Mouse (Mus musculus) liver, embryonic 12.5 days (tissue): ENCODE results near the gene Ccnl1. TPM values are rescaled to one million over a fixed set of nuclear protein-coding genes. Genes with fewer than 3 reads are reported as not detected.
A peak's percentile ranks its signal among the peaks of the same experiment; 100 is the strongest.

Experiments used
- ATAC-seq: fragments of 200-750 bp; cut with Nextera tagmentation; 2 replicates; pipeline ENCODE4 v1.8.0; 2017; ENCODE audit warnings: moderate number of reproducible peaks, mild to moderate bottlenecking, moderate library complexity
- H3K27ac ChIP-seq: fragments of 300-500 bp; sonication (generic); 2 replicates; pipeline ENCODE4 v1.5.1; 2016; ENCODE audit warnings: mild to moderate bottlenecking
- H3K27me3 ChIP-seq: fragments of 300-500 bp; sonication (generic); replicated peaks from 2 replicates; pipeline ENCODE4 v1.6.1; 2016; ENCODE audit warnings: mild to moderate bottlenecking, moderate library complexity
- H3K36me3 ChIP-seq: fragments of 300-500 bp; sonication (generic); 2 replicates; pipeline ENCODE4 v1.6.1; 2016; ENCODE audit warnings: mild to moderate bottlenecking, moderate library complexity
- H3K4me1 ChIP-seq: fragments of 300-500 bp; sonication (generic); 2 replicates; pipeline ENCODE4 v1.6.1; 2016
- H3K4me2 ChIP-seq: fragments of 300-500 bp; sonication (generic); 2 replicates; pipeline ENCODE4 v1.6.1; 2016; ENCODE audit warnings: mild to moderate bottlenecking, moderate library complexity
- H3K4me3 ChIP-seq: fragments of 300-500 bp; sonication (generic); 2 replicates; pipeline ENCODE4 v1.5.1; 2016; ENCODE audit warnings: mild to moderate bottlenecking, moderate library complexity
- H3K9ac ChIP-seq: fragments of 300-500 bp; sonication (generic); 2 replicates; pipeline ENCODE4 v1.6.1; 2016; ENCODE audit warnings: mild to moderate bottlenecking, moderate library complexity
- H3K9me3 ChIP-seq: fragments of 300-500 bp; sonication (generic); replicated peaks from 2 replicates; pipeline ENCODE4 v1.6.1; 2016; ENCODE audit warnings: mild to moderate bottlenecking, moderate library complexity
- WGBS: fragments of 180-500 bp; shearing (Covaris S2); methylation state at CpG from one replicate; pipeline ENCODE4 v1.1.7; 2016; ENCODE audit not compliant: insufficient replicate concordance; 5-methylcytosine and 5-hydroxymethylcytosine counted together
- polyA plus RNA-seq: library from polyadenylated mRNA; unstranded; fragments of >200 nt; fragmentation: Nextera tagmentation; extraction: Ambion mirVana; gene quantifications from 2 replicates; pipeline ENCODE4 v1.2.1, GENCODE M21; 2016

Ccnl1 gene
- polyA plus RNA-seq, 1 experiment from 2014 or later, result 74.8 TPM

DNA sequence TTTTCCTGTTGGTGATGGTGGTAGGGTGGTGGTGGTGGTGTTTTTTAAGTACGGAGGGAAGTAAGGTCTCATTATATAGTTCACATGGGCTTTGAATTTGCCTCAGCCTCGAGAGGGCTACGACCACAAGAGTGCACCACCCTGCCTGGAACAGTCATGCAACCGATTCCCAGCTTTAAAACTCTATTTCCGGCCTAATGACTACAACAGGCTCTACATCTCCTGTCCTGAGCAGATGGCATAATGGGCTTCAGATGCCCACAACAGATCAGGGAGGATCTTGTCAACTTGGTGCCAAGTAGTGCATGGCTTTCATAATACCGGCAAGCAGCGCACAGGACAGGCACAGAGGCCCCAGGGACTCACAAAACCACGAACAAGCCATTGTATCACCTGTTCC lies 27.4 kb downstream of the Ccnl1 start:
- peaks cover 13% of the 10 kb centered on the region for H3K4me1 ChIP-seq
- no peak overlapping the region for H3K4me3 ChIP-seq
- ATAC-seq, result no peak
- no peaks in the 10 kb centered on the region for H3K9me3 ChIP-seq
- H3K9ac ChIP-seq, result no peak overlapping the region
- 34% methylated on average over 8 of the region's 8 CpGs for WGBS
- H3K4me2 ChIP-seq, result no peak overlapping the region
- no peaks in the 10 kb centered on the region for H3K27me3 ChIP-seq
- no peak overlapping the region for H3K27ac ChIP-seq
- H3K36me3 ChIP-seq, result no peaks in the 10 kb centered on the region

DNA sequence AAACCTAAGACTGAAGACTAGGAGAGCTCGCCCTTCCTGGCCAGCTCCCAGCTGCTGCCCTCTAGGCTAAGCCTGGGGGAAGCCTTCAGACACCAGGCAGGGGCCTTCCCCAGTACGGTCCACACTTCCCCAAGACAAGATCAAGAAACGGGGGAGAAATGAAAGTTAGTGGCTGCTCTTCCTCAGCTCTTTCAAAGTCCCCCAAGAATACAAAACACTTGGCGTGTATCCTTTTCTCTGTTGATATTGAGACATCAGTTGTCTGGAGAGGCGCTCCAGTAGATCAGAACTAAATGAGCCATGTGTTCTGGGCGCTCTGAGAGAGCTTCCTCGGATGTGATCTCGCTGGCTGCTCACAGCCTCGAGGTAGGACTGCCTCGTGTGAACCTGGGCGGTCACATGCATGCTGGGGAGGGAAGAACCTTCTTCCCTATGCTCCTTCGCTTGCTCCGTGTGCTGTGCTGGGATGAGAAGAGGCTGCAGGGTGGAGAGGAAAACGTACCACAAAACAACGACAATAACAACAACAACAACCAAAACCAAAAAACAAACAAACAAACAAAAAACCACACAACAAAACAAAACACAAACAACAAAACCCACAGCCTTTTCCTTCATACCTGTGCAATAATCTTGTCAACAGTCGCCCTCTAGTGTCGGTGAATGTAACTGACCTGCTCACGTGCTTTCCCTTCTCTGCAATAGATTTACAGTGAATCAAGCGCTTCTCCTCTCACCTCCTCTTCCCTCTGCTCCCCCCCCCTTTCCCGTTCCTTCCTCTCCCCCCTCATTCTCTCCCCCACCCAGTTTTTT lies 28.0 kb downstream of the Ccnl1 start:
- H3K4me3 ChIP-seq, result no peak overlapping the region
- peaks cover 18% of the 10 kb centered on the region for H3K4me1 ChIP-seq
- H3K27me3 ChIP-seq, result no peaks in the 10 kb centered on the region
- no peaks in the 10 kb centered on the region for H3K9me3 ChIP-seq
- no peak overlapping the region for H3K27ac ChIP-seq
- H3K4me2 ChIP-seq, result peak overlapping the region; percentile 53
- H3K9ac ChIP-seq, result peak overlapping the region; percentile 22; the same call in 1 of the 2 replicates
- WGBS, result 19% methylated on average over 20 of the region's 20 CpGs
- peak; percentile 68 for ATAC-seq
- H3K36me3 ChIP-seq, result no peaks in the 10 kb centered on the region

DNA sequence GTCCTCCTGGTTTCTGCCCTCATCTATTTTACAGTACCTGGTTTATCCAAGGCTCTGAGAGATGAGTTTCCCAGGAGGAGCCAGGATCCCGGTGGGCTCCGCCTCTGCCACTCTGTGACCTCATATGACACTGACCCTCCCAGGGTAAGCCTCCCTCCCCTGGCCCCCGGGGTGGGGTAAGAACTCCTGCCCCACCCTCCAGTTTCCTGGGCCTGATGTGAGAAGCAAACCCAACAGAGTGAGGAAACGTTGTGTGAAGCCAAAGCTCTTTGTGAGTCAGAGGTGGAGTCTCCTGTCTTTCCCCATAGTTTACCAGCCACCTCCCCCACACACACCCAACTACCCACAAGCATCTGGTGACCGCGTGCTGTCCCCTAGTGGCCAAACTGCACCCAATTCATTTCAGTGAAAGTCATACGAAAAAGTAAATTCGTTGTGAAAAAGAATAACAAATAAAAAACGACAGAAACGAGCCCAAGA lies 28.7 kb downstream of the Ccnl1 start:
- H3K27me3 ChIP-seq, result no peaks in the 10 kb centered on the region
- peak overlapping the region; percentile 53 for H3K4me2 ChIP-seq
- H3K9me3 ChIP-seq, result no peaks in the 10 kb centered on the region
- peak overlapping the region; percentile 22; the same call in 1 of the 2 replicates for H3K9ac ChIP-seq
- no peak overlapping the region for H3K4me3 ChIP-seq
- ATAC-seq, result peak; percentile 76
- H3K27ac ChIP-seq, result no peak overlapping the region
- peaks cover 24% of the 10 kb centered on the region for H3K4me1 ChIP-seq
- H3K36me3 ChIP-seq, result no peaks in the 10 kb centered on the region
- WGBS, result 6% methylated on average over 10 of the region's 10 CpGs

DNA sequence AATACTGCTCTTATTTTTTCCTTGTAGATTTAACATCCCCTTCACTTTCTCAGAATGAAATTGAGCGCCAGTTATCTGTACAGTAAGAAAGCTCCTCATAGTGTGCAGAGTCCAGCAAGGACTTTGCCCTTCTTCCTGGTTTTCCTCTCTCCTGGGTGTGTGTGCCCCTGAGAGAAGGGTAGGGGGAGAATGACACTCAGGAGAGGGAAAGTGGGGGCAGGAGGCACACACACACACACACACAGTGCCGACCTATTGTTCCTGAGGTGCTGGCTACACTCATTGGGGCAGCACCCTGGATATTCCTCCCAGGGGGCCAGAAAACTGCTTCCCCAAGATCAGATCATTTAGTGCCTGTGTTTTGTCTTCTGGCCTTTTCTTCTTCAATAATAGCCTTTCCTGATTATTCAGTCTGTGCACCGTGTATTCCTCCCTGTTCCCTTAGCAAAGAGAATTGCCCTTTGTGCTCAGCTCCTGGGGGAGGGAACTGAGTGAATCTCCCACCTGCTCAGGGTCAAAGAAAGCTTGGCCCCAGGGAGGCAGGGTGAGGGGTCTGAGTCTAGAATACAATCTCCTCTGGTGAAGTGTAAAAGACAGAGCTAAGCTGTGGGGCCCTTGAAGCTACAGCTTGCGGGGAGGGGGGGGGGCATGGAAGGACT lies 29.3 kb downstream of the Ccnl1 start:
- 61% methylated on average over 4 of the region's 4 CpGs for whole genome bisulfite sequencing
- Histone ChIP-seq H3K9me3 (no peaks in the 10 kb centered on the region), H3K9ac (no peak overlapping the region), H3K4me3 (no peak overlapping the region), H3K27ac (no peak overlapping the region), H3K4me2 (peak overlapping the region; percentile 53), H3K27me3 (no peaks in the 10 kb centered on the region), H3K36me3 (no peaks in the 10 kb centered on the region), H3K4me1 (peaks cover 24% of the 10 kb centered on the region)
- ATAC-seq, result no peak; the same call in 1 of the 2 replicates

DNA sequence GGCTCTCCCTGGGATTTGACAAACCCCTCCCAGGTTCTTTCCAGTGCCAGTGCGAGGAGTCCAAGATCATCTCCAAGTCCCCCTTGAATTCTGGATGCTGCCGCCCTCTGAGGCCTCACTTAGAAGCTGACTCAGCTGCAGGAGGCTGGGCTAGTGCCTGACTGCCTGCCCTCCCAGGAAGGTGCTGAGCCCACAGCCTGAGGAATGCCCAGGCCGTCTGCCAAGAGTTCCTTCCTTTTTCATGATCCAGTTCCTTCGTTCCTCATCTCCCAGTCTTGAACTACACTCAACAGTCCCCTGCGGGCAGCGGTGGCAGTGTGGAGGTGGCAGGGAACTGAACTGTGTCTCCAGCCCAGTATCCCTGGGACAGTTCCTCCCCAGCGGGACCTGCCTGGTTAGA lies 30.4 kb downstream of the Ccnl1 start:
- H3K27me3 ChIP-seq, result no peaks in the 10 kb centered on the region
- no peak overlapping the region for H3K27ac ChIP-seq
- H3K4me2 ChIP-seq, result no peak overlapping the region
- no peak for ATAC-seq
- H3K9me3 ChIP-seq, result no peaks in the 10 kb centered on the region
- no peaks in the 10 kb centered on the region for H3K36me3 ChIP-seq
- H3K9ac ChIP-seq, result no peak overlapping the region
- WGBS, result 50% methylated on average over 7 of the region's 7 CpGs
- peaks cover 24% of the 10 kb centered on the region for H3K4me1 ChIP-seq
- H3K4me3 ChIP-seq, result no peak overlapping the region

DNA sequence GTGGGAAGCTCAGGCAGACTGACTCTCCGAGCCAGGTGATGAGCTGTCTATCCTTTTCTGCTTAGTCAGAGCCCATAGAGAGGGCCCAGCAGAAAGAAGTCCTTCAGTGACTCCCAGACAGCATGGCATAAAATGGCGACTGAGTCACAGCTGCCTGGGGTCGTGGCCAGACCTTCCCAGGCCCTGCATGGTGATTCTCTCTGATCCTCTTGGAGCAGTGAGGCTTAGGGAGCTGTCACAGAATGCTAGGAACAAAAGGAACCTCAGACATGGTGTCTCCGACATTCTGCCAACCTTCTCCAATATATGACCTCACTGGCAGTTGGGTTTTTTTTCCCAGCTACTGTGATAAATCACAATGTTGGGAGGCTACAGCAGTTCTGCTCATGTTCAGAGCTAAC lies 30.9 kb downstream of the Ccnl1 start:
- no peaks in the 10 kb centered on the region for H3K27me3 ChIP-seq
- H3K9ac ChIP-seq, result no peak overlapping the region
- ATAC-seq, result no peak
- no peaks in the 10 kb centered on the region for H3K36me3 ChIP-seq
- H3K4me2 ChIP-seq, result no peak overlapping the region
- WGBS, result 63% methylated on average over 4 of the region's 4 CpGs
- no peaks in the 10 kb centered on the region for H3K9me3 ChIP-seq
- H3K4me1 ChIP-seq, result peaks cover 24% of the 10 kb centered on the region
- H3K27ac ChIP-seq, result no peak overlapping the region
- H3K4me3 ChIP-seq, result no peak overlapping the region

DNA sequence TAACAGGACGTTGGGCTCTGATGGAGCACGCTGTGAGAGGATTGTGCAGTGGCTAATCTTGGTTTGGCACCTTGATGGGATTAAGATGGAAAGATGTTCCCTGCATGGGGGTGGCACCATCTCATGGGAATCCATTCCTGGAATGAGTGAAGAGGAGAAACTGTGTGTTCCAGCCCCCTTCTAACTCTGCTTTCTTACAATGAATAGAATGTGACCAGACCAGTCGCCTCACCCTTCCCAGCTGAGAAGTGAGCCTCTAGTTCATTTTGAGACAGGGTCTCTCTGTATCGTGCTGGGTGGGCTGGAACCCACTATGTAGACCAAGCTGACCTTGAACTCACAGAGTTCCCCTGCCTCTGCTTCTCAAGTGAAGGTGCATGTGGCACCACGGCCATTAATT lies 31.6 kb downstream of the Ccnl1 start:
- H3K27ac ChIP-seq, result no peak overlapping the region
- H3K4me2 ChIP-seq, result no peak overlapping the region
- H3K36me3 ChIP-seq, result no peaks in the 10 kb centered on the region
- no peak overlapping the region for H3K4me3 ChIP-seq
- WGBS, result 72% methylated on average over 5 of the region's 5 CpGs
- no peaks in the 10 kb centered on the region for H3K27me3 ChIP-seq
- peaks cover 24% of the 10 kb centered on the region for H3K4me1 ChIP-seq
- no peak overlapping the region for H3K9ac ChIP-seq
- ATAC-seq, result no peak
- H3K9me3 ChIP-seq, result no peaks in the 10 kb centered on the region

DNA sequence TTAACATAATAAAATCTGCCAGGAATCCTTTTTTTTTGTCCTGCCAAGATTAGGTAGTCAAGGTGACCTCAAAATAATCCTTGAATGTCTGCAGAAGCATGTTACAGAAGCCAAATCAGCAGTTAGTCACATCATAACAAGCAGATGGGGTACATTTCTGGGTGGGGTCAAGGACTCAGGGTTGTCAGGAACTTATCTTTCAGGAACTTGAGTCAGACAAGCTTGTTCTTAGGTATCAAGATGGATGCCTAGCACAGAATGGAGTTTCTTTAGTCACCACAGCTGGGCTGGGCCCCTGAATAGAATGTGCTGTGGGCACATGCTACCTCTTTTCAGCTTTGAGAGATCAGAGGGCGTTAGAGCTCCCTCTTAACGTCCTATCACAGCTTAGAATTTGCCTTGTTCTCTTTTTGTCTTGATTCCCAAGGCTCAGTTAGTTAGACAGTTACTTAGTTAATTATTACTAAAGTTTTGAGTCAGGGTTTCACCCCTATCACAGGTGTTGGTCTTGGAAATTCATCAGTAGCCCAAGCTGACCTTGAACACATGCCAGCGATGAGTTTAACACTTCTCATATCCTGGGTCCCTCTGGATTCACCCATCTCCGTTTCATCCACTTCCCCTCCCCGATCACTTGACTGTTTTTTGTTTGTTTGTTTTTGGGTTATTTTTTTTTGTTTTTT lies 32.9 kb downstream of the Ccnl1 start:
- Histone ChIP-seq H3K36me3 (no peaks in the 10 kb centered on the region), H3K27ac (no peak overlapping the region), H3K4me2 (no peak overlapping the region), H3K4me1 (peaks cover 24% of the 10 kb centered on the region), H3K9ac (no peak overlapping the region), H3K9me3 (no peaks in the 10 kb centered on the region), H3K4me3 (no peak overlapping the region), H3K27me3 (no peaks in the 10 kb centered on the region)
- 65% methylated on average over 5 of the region's 5 CpGs for WGBS
- ATAC-seq, result peak; percentile 64

DNA sequence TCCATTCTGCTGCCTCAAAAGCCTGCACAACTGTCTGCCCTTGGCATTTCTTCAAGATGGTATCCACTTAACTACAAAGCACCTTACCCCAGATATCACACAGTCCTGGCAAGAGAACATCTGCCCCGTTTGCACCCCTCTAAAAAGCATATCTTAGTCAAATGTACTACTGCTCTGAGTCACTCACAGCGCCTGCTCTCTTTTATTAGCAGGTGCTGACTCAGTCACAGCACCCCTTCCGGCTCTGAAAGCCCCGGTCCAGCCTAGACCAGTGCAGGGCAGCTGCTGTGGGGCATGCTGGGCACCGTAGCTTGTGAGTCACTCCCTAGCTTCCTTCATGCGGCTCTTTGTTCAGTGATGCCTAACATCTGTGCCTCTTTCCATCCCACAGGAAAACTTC lies 35.6 kb downstream of the Ccnl1 start:
- no peak overlapping the region for H3K27ac ChIP-seq
- H3K9me3 ChIP-seq, result no peaks in the 10 kb centered on the region
- H3K4me3 ChIP-seq, result no peak overlapping the region
- no peak for ATAC-seq
- H3K27me3 ChIP-seq, result no peaks in the 10 kb centered on the region
- H3K9ac ChIP-seq, result no peak overlapping the region
- 66% methylated on average over 6 of the region's 6 CpGs for WGBS
- no peak overlapping the region for H3K4me2 ChIP-seq
- no peaks in the 10 kb centered on the region for H3K36me3 ChIP-seq
- H3K4me1 ChIP-seq, result peaks cover 11% of the 10 kb centered on the region

DNA sequence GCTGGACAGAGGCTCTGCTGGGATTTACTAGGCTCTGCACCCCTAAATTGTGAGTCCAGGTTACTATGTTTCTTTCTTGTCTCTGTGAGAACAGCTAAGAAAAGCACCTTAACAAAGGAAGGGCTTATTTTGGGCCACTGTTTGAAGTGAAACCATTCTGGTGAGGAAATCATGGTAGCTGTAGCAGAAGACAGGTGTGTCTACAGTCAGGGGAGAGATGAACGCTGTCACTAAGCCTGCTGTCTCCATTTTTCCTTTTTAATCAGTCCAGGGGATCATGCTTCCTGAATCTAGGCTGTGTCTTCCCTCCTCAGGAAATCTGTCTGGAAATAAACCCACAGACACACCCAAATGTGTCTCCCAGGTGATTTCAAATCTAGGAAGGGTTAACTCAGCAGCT lies 36.4 kb downstream of the Ccnl1 start:
- H3K27ac ChIP-seq, result no peak overlapping the region
- WGBS, result 72% methylated on average over 1 of the region's 1 CpGs
- no peak overlapping the region for H3K4me3 ChIP-seq
- no peak overlapping the region for H3K9ac ChIP-seq
- no peaks in the 10 kb centered on the region for H3K27me3 ChIP-seq
- no peak overlapping the region for H3K4me2 ChIP-seq
- no peaks in the 10 kb centered on the region for H3K36me3 ChIP-seq
- peaks cover 11% of the 10 kb centered on the region for H3K4me1 ChIP-seq
- no peaks in the 10 kb centered on the region for H3K9me3 ChIP-seq
- no peak for ATAC-seq

DNA sequence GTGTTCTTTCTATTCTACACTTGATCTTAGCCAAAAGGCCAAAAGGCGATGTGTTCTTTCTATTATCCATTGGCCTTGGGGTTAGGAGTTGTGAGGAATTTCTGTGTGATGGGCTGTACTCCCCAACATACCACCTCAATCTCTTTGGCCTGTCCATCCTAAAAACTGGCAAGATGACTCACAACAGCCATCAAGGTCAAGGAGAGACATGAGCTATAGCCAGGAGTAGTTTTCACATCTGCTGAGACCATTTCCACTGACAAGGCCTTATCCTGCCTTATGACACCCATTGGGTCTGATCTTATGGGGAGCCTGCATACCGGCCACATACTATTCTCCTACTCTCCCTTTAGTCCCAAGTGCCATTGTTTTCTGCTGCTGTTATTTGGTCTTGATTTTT lies 39.0 kb downstream of the Ccnl1 start:
- no peak for ATAC-seq
- H3K4me2 ChIP-seq, result no peak overlapping the region
- H3K27me3 ChIP-seq, result no peaks in the 10 kb centered on the region
- H3K9me3 ChIP-seq, result peaks cover 4% of the 10 kb centered on the region; the same call in 1 of the 2 replicates
- H3K27ac ChIP-seq, result no peak overlapping the region
- 88% methylated on average over 2 of the region's 2 CpGs for WGBS
- no peaks in the 10 kb centered on the region for H3K36me3 ChIP-seq
- no peaks in the 10 kb centered on the region for H3K4me1 ChIP-seq
- no peak overlapping the region for H3K9ac ChIP-seq
- H3K4me3 ChIP-seq, result no peak overlapping the region

DNA sequence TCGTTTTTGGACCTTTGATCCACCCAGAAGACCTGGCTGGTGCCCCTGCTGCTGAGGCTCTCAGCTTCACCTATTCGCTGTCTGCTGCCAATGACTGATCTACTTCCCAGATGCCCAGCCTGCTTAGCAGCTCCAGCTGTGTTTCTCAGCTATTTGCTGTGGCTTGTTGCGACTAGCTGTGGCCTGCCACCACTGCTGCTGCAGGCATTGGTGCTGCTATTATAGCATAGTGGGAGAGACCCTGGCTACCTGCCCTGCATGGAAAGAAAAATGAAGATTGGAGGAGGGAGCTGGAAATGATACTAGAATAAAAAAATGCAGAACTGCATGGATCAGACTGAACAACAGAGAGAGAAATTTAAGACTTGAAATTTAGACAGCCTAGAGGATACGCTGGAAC lies 45.1 kb downstream of the Ccnl1 start:
- Histone ChIP-seq H3K9ac (no peak overlapping the region), H3K27me3 (no peaks in the 10 kb centered on the region), H3K9me3 (peaks cover 4% of the 10 kb centered on the region; the same call in 1 of the 2 replicates), H3K4me2 (no peak overlapping the region), H3K36me3 (no peaks in the 10 kb centered on the region), H3K4me1 (no peaks in the 10 kb centered on the region), H3K4me3 (no peak overlapping the region), H3K27ac (no peak overlapping the region)
- WGBS, result 53% methylated on average over 4 of the region's 4 CpGs
- ATAC-seq, result no peak
